Mouse (Mus musculus): Measurements from ENCODE around the gene Snx10. TPM values are rescaled to one million over a fixed set of nuclear protein-coding genes. Genes with fewer than 3 reads are reported as not detected.

The Snx10 gene
- polyA plus RNA-seq, 1 experiment: 73.2 TPM

DNA sequence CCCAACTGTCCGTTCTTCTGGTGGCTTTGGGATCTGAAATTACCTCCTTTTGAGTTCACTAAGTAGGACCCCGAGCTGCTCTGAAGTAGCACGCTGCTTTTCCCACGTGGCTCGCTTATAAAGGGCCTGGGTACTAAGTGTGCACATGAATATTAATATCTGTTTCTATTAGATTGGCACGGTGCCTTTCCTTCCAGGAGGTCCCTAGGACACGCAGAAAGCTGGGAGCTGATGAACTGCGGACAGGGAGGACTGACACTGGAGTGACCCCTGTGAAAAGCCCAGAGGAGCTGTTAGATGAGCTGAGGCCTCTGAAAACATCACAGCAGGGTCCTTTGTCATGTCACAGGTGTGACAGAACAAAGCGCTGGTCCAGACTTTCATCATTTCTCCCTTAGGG is 57.7 kb downstream of the Snx10 start:
- DNase-seq (ENCODE audit: extremely low spot score in 1 of 2, low spot score in 1 of 2): no peak

GRCm38 (mm10) chr6:51582051-51582450 is 58.4 kb downstream of the Snx10 start:
- DNase-seq (ENCODE audit: extremely low spot score in 1 of 2, low spot score in 1 of 2): no peak

DNA sequence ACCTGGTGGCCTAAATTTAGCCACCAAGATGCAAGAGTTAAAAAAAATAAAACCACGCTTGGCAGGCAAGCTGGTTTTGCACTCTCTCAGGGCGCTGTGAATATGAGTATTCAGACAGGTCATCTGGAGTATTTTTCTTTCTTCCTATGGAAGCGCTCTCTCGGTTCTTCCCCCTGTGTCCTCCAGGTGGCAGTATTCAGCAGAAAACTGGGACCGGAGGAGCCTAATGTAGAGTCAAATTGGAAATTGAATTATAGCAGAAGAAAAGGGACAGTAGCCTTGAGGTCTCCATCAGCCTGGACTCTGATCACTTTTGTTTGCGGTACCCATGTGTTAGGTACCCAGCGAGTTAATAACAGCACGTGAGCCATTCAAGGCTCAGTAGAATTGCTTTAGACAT is 62.3 kb downstream of the Snx10 start:
- peak; percentile 49 to 89 for DNase-seq (ENCODE audit: extremely low spot score in 1 of 2, low spot score in 1 of 2)

DNA sequence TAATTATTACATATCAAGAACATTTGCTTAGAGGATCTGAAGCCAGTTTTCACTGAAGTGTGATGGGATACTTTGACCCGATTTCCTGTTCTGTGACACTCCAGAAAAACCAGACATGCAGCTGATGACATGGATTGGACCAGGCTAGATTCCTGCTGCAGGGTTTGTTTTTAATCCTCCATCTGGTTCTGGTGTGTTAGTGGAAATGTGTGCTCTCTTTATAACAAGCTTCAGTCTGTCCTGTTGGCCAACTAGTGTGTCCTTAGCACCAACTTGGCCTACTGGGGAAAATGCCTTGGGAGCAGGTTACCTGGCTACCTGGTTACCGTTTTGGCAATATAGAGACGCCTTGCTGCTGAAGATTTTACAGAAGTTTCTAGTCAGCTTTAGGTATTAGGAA is 63.6 kb downstream of the Snx10 start:
- no peak for DNase-seq (ENCODE audit: extremely low spot score in 1 of 2, low spot score in 1 of 2)

DNA sequence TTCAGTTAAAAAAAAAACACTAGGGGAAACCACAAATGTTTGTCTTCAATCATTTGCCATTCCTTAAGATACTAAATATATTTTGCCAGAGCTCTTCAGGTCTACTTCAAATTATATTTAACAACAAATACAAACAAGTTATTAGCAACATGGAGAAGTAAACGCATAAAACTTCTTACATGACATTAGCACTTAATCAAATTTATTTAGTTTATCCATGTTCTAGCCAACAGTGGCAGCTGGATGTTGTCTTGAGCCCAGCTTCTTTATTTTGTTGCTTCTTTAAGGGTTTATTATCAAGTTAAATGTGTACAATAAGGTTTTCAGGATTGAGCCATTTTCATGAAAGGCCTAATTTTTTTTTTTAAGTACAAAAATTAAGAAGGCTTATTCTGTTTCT is 67.6 kb downstream of the Snx10 start:
- no peak for DNase-seq (ENCODE audit: extremely low spot score in 1 of 2, low spot score in 1 of 2)

GRCm38 (mm10) chr6:51591844-51592243 is 68.1 kb downstream of the Snx10 start:
- DNase-seq (ENCODE audit: extremely low spot score in 1 of 2, low spot score in 1 of 2): no peak

- DNase-seq (ENCODE audit: extremely low spot score in 1 of 2, low spot score in 1 of 2): peak; percentile 95 to 98
Observed at GRCm38 (mm10) chr6:51592356-51593115, 68.8 kb downstream of the Snx10 start.

DNA sequence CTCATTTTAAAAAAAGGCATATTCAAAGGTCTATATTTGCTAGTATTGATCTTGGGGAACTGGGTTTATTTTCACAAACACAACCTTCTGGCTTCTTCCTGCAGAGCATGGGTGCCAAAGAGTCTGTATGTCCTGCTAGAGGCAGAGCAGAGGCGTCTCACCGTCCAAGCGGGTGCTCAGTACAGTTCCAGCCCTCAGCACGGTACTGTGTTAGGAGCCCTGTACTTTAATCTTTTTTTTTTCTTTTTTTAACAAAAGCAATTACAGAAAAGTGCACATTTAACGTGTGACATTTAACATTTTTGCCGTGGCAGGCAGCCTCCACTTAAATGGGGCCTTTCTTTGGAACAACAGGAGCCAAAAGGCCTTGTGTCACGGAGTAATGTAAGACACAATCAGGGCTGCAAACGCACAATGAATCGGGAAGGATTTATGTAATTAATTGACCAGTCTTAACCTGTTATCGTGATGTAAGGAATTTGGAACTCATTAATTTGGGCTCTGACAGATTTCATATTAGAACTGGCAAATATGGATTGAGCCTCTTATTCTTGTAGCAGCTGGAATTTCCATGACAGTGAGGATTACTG is 69.8 kb downstream of the Snx10 start:
- peak in 1 of 2 experiments; percentile 36 for DNase-seq (ENCODE audit: extremely low spot score in 1 of 2, low spot score in 1 of 2)

DNA sequence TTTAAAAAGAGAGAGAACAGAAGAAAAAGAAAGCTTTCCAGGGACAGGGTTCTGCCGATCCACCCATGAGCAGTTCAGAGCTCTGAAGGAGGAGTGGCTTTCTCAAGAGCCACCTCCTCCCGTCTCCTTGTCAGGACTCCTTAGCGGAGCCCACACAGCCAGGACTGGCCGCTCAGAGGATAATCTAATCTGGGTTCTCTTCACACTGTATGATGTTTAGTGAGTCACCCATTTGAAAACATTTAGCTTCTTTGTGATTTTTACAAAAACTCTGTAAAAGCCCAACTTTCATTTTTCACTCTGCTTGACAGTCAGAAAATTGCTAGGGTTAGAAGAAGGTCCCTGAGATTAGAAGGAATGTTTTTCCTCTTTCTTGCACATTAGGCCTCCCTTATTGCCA is 70.8 kb downstream of the Snx10 start:
- DNase-seq (ENCODE audit: extremely low spot score in 1 of 2, low spot score in 1 of 2): peak in 1 of 2 experiments; percentile 62

- DNase-seq (ENCODE audit: extremely low spot score in 1 of 2, low spot score in 1 of 2): no peak
Observed at GRCm38 (mm10) chr6:51598058-51598457, 74.4 kb downstream of the Snx10 start.

DNA sequence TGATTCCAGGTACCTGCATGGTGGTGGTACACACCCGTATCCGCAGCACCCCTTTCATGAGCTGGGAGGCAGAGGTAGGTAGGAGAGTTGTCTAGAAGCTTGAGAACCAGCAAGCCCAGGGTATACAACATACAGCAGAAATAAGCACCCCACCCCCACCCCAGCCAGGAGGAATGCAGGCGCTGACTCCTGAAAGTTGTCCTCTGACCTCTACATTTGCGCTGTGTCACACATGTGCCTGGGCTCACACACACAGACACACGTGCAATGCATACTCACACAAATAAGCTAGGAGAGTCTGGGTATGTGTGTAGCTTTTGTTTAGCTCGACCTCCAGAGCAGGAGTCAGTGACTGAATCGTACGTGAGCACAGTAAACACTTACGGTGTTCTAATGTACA is 76.7 kb downstream of the Snx10 start:
- DNase-seq (ENCODE audit: extremely low spot score in 1 of 2, low spot score in 1 of 2): no peak

- DNase-seq (ENCODE audit: extremely low spot score in 1 of 2, low spot score in 1 of 2): no peak
Observed at GRCm38 (mm10) chr6:51602341-51602740, 78.6 kb downstream of the Snx10 start.

GRCm38 (mm10) chr6:51603691-51604090 is 80.0 kb downstream of the Snx10 start:
- DNase-seq (ENCODE audit: extremely low spot score in 1 of 2, low spot score in 1 of 2): no peak

GRCm38 (mm10) chr6:51606245-51606644 is 82.5 kb downstream of the Snx10 start:
- DNase-seq (ENCODE audit: extremely low spot score in 1 of 2, low spot score in 1 of 2): no peak

DNA sequence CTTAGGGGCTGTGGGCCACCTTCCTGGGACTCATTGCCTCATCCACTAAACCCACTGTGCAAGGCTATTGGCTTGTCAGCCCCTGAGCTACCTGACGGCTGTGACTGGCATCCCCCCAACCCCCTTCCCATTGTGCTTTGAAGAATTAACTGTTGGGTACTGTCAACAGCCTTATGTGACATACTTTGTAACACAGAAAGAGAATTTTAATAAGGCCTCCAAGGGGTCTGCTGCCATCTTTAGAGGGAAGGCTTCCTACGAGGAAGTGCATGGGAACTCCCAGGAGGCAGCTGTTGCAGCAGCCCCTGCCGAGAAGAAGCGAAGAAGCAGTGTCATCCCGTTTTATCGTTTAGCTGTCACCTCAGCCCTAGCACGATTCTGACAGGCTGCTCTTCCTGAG is 83.1 kb downstream of the Snx10 start:
- DNase-seq (ENCODE audit: extremely low spot score in 1 of 2, low spot score in 1 of 2): no peak

GRCm38 (mm10) chr6:51611621-51612020 is 87.9 kb downstream of the Snx10 start:
- DNase-seq (ENCODE audit: extremely low spot score in 1 of 2, low spot score in 1 of 2): no peak

DNA sequence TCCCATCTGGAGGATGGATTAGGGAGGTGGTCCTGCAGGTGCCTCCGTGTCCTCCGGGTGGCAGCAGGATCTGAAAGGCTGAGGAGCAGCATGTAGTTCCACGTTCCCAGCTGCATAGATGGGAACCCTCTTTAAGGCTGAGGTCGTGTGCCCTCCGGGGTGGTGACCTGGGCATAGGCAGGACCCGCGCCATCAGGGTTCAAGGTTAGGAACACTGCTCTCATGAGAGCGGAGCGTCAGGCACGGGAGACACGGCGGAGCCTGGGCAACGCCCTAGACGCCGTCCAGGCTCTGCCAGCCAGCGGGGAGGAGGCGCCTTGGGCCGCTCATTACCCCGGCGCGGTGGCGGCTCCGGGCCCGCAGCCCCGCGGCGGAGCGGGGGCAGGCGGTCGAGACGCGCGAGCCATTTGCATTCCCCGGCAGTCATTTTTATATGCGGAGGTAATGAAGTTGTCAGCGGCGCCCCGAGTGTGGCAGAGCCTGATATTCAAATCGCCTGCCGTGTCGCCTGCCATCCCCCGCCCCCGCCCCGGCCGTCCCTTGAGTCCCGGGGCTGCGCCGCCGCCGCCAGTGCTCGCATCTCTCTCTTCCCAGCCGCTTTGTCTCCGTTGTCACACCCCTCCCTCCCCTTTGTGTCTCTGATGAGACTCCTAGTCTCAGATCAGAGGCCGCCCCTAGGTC is 88.8 kb downstream of the Snx10 start:
- peak; percentile 47 to 68 for DNase-seq (ENCODE audit: extremely low spot score in 1 of 2, low spot score in 1 of 2)

GRCm38 (mm10) chr6:51613661-51614060 is 90.0 kb downstream of the Snx10 start:
- DNase-seq (ENCODE audit: extremely low spot score in 1 of 2, low spot score in 1 of 2): no peak

GRCm38 (mm10) chr6:51626843-51627242 is 103.1 kb downstream of the Snx10 start:
- DNase-seq (ENCODE audit: extremely low spot score in 1 of 2, low spot score in 1 of 2): no peak

DNA sequence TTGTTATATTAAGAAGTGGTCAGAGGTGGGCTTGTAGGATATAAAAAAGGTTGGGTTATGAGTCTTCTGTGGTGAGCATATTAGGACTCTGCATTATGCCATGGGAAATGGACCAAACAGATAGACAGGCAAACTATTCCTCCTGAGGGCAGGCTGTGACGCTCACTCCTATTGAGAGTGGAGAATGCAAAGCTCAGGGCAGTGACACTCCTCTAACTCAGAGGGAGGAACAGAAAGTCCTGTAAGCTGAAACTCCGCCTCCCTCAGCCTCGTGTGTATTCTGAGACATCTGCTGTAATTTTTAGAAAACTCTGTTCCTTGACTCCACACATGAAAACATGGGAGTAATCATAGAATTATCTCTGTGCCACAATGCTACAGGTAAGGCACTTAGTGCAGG is 106.0 kb downstream of the Snx10 start:
- no peak for DNase-seq (ENCODE audit: extremely low spot score in 1 of 2, low spot score in 1 of 2)

GRCm38 (mm10) chr6:51630184-51630583 is 106.5 kb downstream of the Snx10 start:
- no peak for DNase-seq (ENCODE audit: extremely low spot score in 1 of 2, low spot score in 1 of 2)

All from frontal cortex, adult 2 months (tissue).